Mouse (Mus musculus) lung, postnatal 0 days (tissue): Measurements from ENCODE around the gene Ngfr.

Experiments used
- CTCF ChIP-seq: IDR thresholded peaks from 2 replicates; pipeline ENCODE4 v1.5.1; 2016; ENCODE audit warnings: antibody characterized with exemption, mild to moderate bottlenecking
- EP300 ChIP-seq: IDR thresholded peaks from 2 replicates; pipeline ENCODE4 v1.6.1; 2016; ENCODE audit warnings: antibody characterized with exemption, mild to moderate bottlenecking, control low read depth

- TF ChIP-seq CTCF (no peak), EP300 (no peak)
These were observed 22.9 kb upstream of the Ngfr start for GRCm38 (mm10) chr11:95610391-95610902.
